Comparison of ENCODE assay signal across 8 mouse cellular contexts in genomic region chr10:110952937-110953451, GRCm38 (mm10). TPM values are rescaled to one million over a fixed set of nuclear protein-coding genes. Genes with fewer than 3 reads are reported as not detected.
DNase-seq lines count a peak whose midpoint lies in the region; ATAC-seq and TF ChIP-seq lines count a peak whose summit lies in the region.

No protein-coding gene starts in this region.

- peak; percentile 24 for DNase-seq in liver
- DNase-seq in liver, embryonic 11.5 days (ENCODE audit: low spot score): no peak
- DNase-seq in brain, adult 2 months (ENCODE audit: low read depth, low spot score): peak; percentile 85
- peak; percentile 73 to 87 for DNase-seq in heart, adult 2 months
- peak; percentile 94 for DNase-seq in lung, postnatal 0 days (ENCODE audit: low spot score)
- DNase-seq in thymus, postnatal 14 days: no peak
- DNase-seq in thymus, adult 18-20 months: no peak

- H3K4me1 ChIP-seq in liver, embryonic 11.5 days (replicated peaks; ENCODE audit: control insufficient read depth, insufficient read depth, low read length): no peaks in the 10 kb centered on the region
- H3K4me1 ChIP-seq in heart, adult 2 months (ENCODE audit: control insufficient read depth, insufficient read depth, low read length): peaks cover 12% of the 10 kb centered on the region
- H3K4me1 ChIP-seq in kidney, embryonic 15.5 days: peaks cover 16% of the 10 kb centered on the region
- no peaks in the 10 kb centered on the region for H3K4me1 ChIP-seq in lung, postnatal 0 days (ENCODE audit: insufficient read depth, low read depth, low read length)

- intact Hi-C loops in heart, adult 2 months (cut with DNase I): no loop called here

- peaks cover 5% of the 10 kb centered on the region; the same call in 1 of the 2 replicates for H3K36me3 ChIP-seq in liver, embryonic 11.5 days (ENCODE audit: control insufficient read depth, insufficient read depth, low read length)
- peaks cover 12% of the 10 kb centered on the region for H3K36me3 ChIP-seq in heart, adult 2 months (ENCODE audit: control insufficient read depth, insufficient read depth, low read length)
- peaks cover 48% of the 10 kb centered on the region for H3K36me3 ChIP-seq in kidney, embryonic 15.5 days
- H3K36me3 ChIP-seq in lung, postnatal 0 days (ENCODE audit: insufficient read depth, low read length): peaks cover 10% of the 10 kb centered on the region; the same call in 1 of the 2 replicates

- H3K27me3 ChIP-seq in liver, embryonic 11.5 days (replicated peaks; ENCODE audit: control insufficient read depth, insufficient read depth, low read length): no peaks in the 10 kb centered on the region
- no peaks in the 10 kb centered on the region for H3K27me3 ChIP-seq in heart, adult 2 months (ENCODE audit: control insufficient read depth, insufficient read depth, low read length)
- H3K27me3 ChIP-seq in kidney, embryonic 15.5 days: no peaks in the 10 kb centered on the region
- H3K27me3 ChIP-seq in lung, postnatal 0 days (replicated peaks; ENCODE audit: insufficient read depth, low read length): no peaks in the 10 kb centered on the region

- 91% methylated on average over 9 of the region's 9 CpGs for WGBS in liver, embryonic 11.5 days
- WGBS in heart, adult 2 months: 21% methylated on average over 9 of the region's 9 CpGs
- WGBS in kidney, embryonic 15.5 days: 34% methylated on average over 9 of the region's 9 CpGs
- 49% methylated on average over 9 of the region's 9 CpGs for WGBS in lung, postnatal 0 days

- H3K4me2 ChIP-seq in liver, embryonic 11.5 days: no peak overlapping the region
- no peak overlapping the region for H3K4me2 ChIP-seq in kidney, embryonic 15.5 days
- no peak overlapping the region for H3K4me2 ChIP-seq in lung, postnatal 0 days (replicated peaks; ENCODE audit: low read depth, low read length)

- H3K4me3 ChIP-seq in liver, embryonic 11.5 days (ENCODE audit: low read depth, low read length): no peak overlapping the region
- H3K4me3 ChIP-seq in heart, adult 2 months: no peak overlapping the region
- no peak overlapping the region for H3K4me3 ChIP-seq in kidney, embryonic 15.5 days (replicated peaks)
- H3K4me3 ChIP-seq in lung, postnatal 0 days (ENCODE audit: low read depth, low read length): no peak overlapping the region

- H3K9me3 ChIP-seq in liver, embryonic 11.5 days (ENCODE audit: control insufficient read depth, low read length): no peaks in the 10 kb centered on the region
- H3K9me3 ChIP-seq in kidney, embryonic 15.5 days (replicated peaks): no peaks in the 10 kb centered on the region
- no peaks in the 10 kb centered on the region for H3K9me3 ChIP-seq in lung, postnatal 0 days (ENCODE audit: low read length)

- no peak overlapping the region for H3K9ac ChIP-seq in liver, embryonic 11.5 days (ENCODE audit: low read depth, low read length)
- no peak overlapping the region for H3K9ac ChIP-seq in heart, adult 2 months (ENCODE audit: low read depth, low read length)
- H3K9ac ChIP-seq in kidney, embryonic 15.5 days: no peak overlapping the region
- H3K9ac ChIP-seq in lung, postnatal 0 days (replicated peaks; ENCODE audit: low read depth): no peak overlapping the region

- no peak for TF ChIP-seq CTCF in heart, adult 2 months (IDR thresholded peaks at IDR 0.05)
- no peak for TF ChIP-seq CTCF in lung, postnatal 0 days (IDR thresholded peaks at IDR 0.05)

- no peak for TF ChIP-seq POLR2A in heart, adult 2 months (IDR thresholded peaks at IDR 0.05; ENCODE audit: insufficient read depth, low read depth, low read length)

- no peak overlapping the region for H3K27ac ChIP-seq in liver, embryonic 11.5 days (ENCODE audit: low read depth, low read length)
- peak overlapping the region; percentile 81 for H3K27ac ChIP-seq in heart, adult 2 months
- peak overlapping the region; percentile 78 for H3K27ac ChIP-seq in kidney, embryonic 15.5 days
- H3K27ac ChIP-seq in lung, postnatal 0 days (ENCODE audit: low read length): 0 out of 2 replicates have a peak overlapping the region, but pooled peaks have one; percentile 27

- 0 out of 2 replicates have a peak, but pooled peaks have one; percentile 51 for TF ChIP-seq EP300 in heart, adult 2 months (IDR thresholded peaks at IDR 0.05; ENCODE audit: insufficient read depth, low read depth, low read length)
- no peak for TF ChIP-seq EP300 in lung, postnatal 0 days (IDR thresholded peaks at IDR 0.05)

- no peak for ATAC-seq in liver, embryonic 11.5 days (replicated peaks; ENCODE audit: low FRiP score)
- peak; percentile 91 for ATAC-seq in kidney, embryonic 15.5 days (replicated peaks; ENCODE audit: low FRiP score)
- peak; percentile 96 for ATAC-seq in lung, postnatal 0 days

- no peaks in the 10 kb centered on the region for H3K79me2 ChIP-seq in heart, adult 2 months (replicated peaks; ENCODE audit: control insufficient read depth, insufficient read depth, low read length)

RNA-seq across cellular contexts. Expression of gene Csrp2, which starts 33.4 kb away (rescaled TPM):
- polyA plus RNA-seq in liver, embryonic 11.5 days (2014; fragmentation: Nextera tagmentation; extraction: Ambion mirVana): 64.4 and 72.4 TPM in 2 replicates
- 10 to 100 TPM; 37.0 to 41.6 TPM for total RNA-seq in heart, adult 2 months (2021)
- polyA plus RNA-seq in heart, adult 2 months (2012; rRNA removed): 39.3 and 39.5 TPM in 2 replicates
- 189 and 196 TPM in 2 replicates for polyA plus RNA-seq in kidney, embryonic 15.5 days (2015; fragmentation: Nextera tagmentation; extraction: Ambion mirVana)
- 124 and 131 TPM in 2 replicates for polyA plus RNA-seq in lung, postnatal 0 days (2015; fragmentation: Nextera tagmentation; extraction: Ambion mirVana)

RNA-seq across cellular contexts. Expression of gene Zdhhc17, which starts 56.9 kb away (rescaled TPM):
- 12.1 and 14.7 TPM in 2 replicates for polyA plus RNA-seq in liver, embryonic 11.5 days (2014; fragmentation: Nextera tagmentation; extraction: Ambion mirVana)
- 10 to 100 TPM; 20.5 to 27.6 TPM for total RNA-seq in heart, adult 2 months (2021)
- 19.0 and 32.2 TPM in 2 replicates for polyA plus RNA-seq in heart, adult 2 months (2012; rRNA removed)
- 24.7 and 24.9 TPM in 2 replicates for polyA plus RNA-seq in kidney, embryonic 15.5 days (2015; fragmentation: Nextera tagmentation; extraction: Ambion mirVana)
- polyA plus RNA-seq in lung, postnatal 0 days (2015; fragmentation: Nextera tagmentation; extraction: Ambion mirVana): 16.8 and 18.4 TPM in 2 replicates

Comparison
In these comparisons a context has a peak if more than half of its experiments do, and no peak if none do; other contexts are left out.
1. DNase-seq: peak in liver (single experiment), brain, adult 2 months (single experiment), heart, adult 2 months (2 of 2) and lung, postnatal 0 days (single experiment); none in liver, embryonic 11.5 days (single experiment), thymus, postnatal 14 days (single experiment) and thymus, adult 18-20 months (0 of 2).